Mouse (Mus musculus): ENCODE measurements at regions not wholly inside any gene's neighbourhood (a gene's known extent, or its start where the extent isn't known, plus 50 kb on each side); places are given as distances from the start of the nearest gene placed in this dataset.

DNA sequence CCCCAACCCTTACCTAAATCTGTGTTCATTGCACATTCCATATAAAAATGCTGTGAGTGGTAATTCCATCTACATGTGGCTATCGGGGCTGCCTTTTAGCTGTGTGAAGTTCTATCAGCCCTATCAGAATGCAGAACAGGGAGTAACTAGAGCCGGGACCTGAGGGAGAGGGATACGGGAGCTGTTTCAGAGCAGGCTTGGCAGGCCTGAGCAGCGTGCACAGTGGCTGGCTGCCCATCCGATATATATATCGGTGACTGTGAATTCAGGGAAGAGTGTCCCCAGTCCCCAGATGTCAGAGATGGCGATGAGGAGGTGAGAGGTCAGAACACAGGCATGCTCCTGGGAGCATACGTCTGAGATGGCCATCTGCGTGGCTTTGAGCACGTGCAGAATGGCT, 79.0 kb downstream of the Arl4c start:
- intact Hi-C loops (cut with DNase I), result no loop called here

DNA sequence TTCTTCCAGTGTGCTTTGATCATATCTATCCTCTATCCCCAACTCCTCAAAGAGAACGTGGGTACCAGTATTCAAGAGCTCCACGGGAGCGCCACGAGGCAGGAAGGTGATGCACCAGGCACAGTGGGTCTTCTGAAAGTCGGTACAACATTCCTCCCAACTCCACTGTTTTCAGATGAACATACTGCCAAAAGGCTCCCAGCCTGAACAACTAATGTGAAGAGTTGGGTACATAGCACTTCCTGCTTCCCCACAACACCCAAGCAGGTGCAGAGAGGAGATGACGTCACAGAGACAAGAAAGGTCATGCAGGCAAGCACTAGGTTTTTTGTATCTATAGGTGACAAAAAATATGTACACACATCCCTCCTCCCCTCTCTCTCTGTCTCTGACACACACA, 79.7 kb downstream of the Arl4c start:
- intact Hi-C loops (cut with DNase I), result no loop called here

DNA sequence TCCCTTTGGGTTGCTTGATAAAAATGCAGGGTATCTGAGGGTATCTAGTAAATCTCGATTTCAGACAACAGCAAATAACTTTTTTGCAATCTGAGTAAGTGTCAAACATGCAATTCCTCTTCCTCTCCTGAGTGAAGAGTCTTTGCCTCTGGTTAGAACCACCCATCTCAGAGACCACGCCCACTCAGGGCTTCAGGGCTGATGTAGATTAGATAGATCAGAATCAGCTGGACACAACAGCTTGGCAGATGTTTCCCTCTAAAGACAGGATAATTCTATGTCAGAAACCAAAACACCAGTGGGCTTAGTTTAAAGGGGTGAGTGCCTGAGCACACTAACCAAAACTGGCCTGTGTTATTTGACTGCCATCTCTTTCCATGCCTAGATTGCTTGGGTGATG, 80.8 kb downstream of the Arl4c start:
- intact Hi-C loops (cut with DNase I), result no loop called here

DNA sequence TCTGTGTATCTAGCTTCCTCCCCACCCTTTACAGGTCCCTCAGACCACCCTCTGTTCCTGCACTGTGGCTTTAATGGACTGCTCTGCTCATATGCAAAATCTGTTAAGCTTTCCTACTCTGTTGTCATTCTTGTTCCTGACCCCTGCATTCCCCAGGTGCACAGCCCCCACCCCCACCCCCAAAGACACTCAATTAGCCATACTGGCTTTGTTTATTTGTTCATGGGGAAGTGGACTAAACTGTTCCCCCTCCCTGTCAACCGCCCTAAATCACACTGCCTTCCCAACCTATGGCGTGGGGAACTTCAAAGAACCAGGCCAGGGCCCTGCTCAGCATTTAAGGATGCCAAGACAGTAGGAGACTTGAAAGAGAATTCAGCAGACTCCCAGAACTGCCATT, 89.0 kb downstream of the Arl4c start:
- intact Hi-C loops (cut with DNase I), result no loop called here

DNA sequence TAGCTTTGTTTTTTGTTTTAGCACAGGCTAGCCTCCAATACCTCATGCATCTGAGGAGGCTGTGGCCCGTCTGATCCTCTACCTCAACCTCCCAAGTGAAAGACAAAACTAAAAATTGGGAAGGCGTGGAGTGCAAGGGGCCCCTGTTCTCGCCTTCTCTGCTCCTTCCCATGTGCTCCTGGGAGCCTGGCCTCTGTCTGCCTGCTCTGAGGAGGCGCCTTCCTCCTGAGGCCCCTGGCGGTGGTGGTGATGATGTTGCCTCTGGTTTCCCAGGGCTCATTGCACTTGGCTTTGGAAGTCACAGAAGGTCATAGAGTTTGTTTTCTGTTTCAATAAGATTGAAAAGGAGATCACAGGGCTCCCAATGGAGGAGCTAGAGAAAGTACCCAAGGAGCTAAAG, 90.8 kb downstream of the Arl4c start:
- intact Hi-C loops (cut with DNase I), result no loop called here

DNA sequence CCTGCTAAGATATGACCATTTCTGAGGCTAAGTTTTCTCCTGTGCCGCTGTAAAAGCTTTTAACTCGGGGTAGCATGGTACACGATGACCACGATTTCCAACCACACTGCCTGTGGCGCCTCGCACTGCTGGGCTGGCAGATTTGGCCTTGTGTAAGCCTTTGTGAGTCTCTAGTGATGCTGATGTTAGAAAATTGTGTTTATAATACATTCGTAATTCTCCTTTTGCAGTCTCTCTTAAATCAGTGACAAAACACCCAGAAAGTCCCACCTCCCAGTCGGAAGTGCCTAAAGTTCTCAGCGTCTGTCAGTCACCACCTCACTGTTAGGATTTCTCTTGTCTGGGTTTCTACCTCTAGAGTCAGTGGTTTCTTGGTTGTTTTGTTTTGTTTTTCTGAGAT, 91.2 kb downstream of the Arl4c start:
- intact Hi-C loops (cut with DNase I), result no loop called here

DNA sequence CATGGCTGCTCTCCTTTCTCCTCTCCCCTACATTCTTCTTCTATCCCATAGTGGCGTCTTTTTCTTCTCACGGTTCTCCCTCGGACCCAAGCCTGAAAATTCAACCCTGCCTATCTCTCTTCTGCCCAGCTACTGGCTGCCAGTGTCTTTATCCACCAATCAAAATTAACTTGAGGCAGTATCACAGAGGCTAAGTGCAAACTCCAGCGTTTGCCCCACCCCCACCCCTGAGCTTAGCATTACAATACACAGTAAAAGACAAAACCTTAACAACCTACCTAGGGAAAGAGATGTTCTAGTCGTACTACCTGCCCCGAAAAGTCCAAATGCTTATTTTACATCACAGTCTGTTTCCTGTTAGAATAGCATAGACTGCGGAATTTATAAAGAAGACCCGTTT, 93.2 kb downstream of the Arl4c start:
- intact Hi-C loops (cut with DNase I), result no loop called here

DNA sequence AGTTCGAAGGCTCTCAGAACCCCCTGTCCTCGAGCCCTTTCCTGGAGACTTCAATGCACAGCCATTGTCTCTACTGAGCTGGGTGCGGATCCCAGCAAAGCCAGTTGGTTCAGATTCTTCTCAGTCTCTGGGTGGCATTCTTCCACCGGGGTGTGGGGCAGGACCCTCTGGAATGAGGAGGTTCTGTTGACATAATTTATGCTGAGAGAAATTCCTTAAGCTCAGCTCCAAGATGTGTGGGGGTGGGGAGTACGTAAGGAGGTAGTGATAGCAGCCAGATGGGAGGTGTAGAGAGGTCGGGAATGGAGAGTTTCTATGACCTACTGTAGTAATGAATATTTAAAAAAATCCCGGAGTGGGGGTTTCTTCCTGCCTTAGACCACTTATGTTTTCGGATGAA, 93.8 kb downstream of the Arl4c start:
- intact Hi-C loops (cut with DNase I), result no loop called here

DNA sequence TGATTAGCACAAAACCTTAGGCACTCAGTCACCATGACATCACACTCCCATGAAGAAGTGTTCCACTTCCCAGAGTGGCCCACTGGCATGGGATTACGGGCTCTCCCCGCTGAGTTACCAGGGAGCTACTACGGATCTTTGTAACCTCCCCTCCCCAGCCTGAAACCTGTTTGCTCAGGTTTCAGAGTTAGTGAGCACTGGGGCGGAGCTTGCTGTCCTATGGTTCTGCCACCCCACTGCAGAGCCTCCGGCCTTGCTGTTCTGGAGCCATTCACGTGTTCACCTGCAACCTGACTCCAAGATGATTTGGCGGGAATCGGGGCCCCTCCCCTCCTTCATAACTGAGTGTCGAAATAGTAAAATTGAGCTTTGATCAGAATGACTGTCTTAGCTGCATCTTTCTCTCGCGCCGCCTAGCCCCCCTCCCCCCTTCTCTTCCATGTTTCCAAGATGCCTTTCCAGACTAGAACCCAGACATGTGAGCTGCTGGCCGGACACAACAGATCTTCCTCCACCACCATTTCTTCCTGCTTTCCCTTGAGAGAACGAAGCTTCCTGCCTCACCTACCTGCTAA, 95.8 kb upstream of the Glrp1 start:
- intact Hi-C loops (cut with DNase I), result no loop called here

DNA sequence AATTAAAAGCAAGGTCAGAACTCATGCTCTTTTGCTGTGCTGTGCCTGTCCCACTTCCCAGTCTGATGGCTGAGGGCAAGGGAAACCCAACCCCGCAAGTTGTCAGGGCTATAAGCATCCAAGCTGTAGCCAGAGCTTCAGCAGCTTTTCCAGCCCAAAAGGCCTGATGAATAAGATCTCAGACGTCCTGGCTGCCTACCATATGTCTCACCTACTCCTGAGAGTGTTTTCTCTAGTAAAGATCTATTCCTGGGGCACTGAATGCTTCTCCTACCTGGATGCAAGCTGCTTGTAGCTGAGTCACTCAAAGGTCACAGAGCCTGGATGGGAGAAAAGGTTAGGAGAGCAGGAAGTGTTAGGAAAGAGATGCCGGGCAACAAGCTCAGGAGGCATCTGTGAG, 92.4 kb upstream of the Glrp1 start:
- intact Hi-C loops (cut with DNase I), result no loop called here

DNA sequence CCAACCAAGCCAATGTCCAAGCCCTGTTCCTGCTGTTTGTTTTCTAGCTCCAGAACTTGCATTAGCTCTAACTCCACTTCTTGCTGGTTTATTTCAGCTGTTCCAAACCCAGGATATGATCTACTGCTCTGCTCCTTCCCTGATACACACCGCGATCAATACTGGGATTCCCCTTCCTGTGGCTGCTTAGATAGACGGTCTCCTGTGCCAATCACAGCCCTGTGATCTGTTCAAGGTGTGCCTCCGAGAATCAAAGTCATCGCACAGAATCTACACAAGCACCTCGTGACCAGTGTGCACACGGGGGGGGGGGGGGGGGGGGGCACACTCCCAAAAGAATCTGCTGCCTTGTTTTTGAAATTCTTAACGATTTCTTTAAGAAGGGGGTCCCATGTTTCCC, 91.9 kb upstream of the Glrp1 start:
- intact Hi-C loops (cut with DNase I), result no loop called here

DNA sequence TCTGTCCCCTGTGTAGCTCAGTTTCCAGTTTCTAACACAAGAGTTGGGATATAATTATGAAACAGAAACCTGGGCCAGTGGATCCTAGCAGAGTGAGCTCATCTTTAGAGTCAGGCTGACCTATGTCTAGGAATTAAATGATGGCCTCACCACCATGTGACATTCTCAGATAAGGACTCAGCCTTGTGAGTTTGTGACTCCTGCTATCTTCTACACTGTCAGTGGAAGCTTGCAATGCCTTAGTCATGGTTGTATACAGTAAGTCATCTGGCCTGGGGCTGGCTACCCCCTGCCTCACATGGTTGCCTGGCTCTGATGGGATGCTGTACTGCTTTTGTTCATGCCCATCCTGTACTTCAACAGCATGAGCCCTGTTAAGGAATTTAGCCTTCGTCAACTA, 90.3 kb upstream of the Glrp1 start:
- intact Hi-C loops (cut with DNase I), result no loop called here

DNA sequence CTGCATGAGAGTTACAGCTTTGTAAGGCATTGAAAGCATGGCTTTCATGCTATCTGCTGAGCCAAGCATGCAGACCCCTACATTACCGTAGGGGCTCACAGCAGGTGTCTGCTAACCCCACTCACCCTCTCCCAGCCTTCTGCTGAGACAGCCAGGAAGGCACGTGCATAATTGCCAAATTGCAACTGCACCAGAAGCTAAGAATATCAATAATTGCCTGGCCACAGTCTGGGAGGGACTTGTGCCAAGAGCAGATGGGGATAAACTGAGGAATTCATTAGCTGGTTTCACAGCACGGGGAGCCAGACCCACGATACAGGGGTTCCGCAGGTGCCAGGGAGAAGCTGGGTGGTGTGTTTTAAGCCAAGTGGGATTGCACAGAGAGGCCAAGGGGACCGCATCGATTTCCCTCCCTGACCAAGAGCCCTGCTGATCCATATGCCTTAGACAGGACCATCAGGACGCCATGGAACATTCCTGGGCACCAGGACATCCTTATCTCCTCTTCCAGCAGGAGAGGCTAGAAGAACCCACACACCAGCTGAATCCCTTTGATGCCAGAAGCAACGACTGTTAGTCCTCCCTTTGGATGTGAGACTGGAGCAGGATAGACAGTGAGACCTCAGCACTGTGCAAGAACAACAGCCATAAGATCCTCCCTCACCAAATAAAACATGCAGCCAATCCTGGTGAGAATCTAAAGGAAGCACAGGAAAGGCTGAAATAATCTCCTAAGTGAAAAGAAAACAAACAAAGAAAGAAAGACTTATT, 84.8 kb upstream of the Glrp1 start:
- intact Hi-C loops (cut with DNase I), result no loop called here

DNA sequence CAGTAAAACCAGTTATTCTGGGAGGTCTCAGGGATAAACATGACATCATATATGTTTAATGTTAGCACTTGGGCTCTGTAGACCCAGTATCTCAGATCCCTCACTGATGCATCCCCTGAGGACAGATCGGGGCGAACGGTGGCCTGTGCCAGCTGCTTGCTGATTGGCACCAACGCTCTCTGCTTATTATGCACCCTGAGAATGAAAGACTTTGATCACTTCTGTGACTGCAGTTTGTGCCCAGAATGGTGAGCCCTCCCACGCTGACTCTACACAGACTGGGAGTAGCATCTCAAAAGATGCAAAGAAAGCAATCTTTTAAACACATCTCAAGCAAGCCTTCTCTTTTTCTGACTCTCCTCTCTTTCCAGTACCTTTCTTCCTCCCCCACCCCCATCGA, 82.2 kb upstream of the Glrp1 start:
- intact Hi-C loops (cut with DNase I), result no loop called here

DNA sequence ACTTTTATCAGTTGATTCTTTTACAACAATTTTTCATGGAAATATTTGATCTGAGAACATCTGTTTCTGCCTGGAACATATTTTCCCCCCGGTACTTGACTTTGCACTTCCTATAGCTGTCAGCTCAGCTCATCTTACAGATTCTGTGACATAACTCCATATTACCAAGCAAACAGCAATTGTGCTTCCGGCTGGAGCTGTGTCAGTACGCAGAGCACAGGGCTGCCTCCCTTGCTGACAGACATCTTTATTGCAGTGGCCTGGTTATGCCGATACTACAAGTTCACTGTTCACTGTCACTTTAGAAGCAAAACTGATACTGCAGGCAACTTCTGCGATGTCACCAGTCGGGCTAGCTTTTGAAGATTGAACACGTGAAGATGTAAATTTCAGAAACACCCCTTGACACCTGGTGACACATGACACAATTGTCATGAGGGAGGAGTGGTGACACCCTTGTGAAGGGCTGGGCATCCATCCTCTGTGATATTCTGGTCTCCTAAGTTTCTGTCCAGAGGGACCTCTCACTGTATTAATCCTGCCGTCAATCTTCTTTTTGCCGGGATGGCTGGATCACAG, 81.0 kb upstream of the Glrp1 start:
- intact Hi-C loops (cut with DNase I), result no loop called here

DNA sequence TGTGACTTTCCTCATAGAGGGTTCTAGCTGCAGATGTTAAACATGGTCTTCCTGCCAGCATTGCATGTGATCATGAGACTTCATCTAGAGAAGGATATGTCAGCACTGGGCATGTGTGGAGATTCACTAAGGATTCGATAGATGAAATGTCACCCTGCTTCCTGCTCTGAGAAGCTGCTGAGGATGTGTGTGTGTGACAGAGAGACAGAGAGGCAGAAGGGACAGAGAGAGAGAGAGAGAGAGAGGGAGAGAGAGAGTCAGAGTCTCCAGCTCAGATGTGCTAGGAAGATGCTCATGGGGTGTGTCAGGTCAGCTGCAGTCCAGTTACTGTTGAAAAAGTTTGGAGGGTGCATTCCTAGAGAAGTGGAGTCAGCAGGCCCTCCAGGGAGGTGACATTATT, 78.9 kb upstream of the Glrp1 start:
- intact Hi-C loops (cut with DNase I), result no loop called here

DNA sequence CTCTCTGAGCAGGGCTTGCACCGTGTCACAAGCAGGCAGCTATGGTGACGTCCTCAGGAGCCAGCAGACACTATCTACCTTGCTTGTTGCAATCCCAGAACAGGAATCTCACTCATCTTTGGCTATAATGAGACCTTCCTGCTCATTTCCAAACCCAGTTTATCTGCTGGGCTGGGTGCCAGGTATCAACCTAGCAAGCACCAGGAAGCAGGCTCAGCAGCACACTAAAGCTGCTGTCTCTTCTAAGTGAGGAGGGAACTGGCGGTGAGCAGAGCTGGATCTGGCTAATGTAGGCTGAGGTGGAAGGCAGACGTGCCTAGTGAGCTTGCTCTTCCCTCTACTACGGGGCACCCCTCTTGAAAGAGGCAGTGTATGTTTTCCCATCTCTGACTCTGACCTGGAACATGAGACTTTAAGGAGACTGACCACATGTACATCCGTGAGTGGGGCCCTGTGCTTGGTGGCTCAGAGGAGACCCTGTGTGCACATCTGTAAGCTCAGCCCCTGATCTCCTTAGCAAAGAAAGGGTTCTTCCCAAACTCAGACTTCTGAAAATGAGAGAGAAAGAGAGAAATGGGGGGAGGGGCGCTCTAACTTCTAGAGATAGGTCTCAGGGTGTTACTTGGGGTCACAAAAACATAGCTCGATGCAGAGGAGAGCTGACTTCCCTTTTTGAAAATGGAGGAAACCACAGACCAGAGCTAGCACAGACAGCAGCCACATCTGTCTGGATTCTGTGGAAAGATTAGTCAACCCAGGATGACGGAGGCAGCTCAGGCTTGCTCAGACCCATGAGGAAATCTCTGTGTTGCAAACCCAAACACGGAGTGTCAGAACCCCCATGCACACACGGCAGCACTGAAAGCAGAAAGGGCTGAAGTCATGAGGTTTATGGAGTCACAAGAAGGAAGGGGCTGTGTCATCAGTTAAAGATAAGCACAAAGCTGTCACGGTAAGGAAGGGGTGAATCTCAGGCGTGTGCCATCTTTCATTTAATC, 77.3 kb upstream of the Glrp1 start:
- intact Hi-C loops (cut with DNase I), result no loop called here

DNA sequence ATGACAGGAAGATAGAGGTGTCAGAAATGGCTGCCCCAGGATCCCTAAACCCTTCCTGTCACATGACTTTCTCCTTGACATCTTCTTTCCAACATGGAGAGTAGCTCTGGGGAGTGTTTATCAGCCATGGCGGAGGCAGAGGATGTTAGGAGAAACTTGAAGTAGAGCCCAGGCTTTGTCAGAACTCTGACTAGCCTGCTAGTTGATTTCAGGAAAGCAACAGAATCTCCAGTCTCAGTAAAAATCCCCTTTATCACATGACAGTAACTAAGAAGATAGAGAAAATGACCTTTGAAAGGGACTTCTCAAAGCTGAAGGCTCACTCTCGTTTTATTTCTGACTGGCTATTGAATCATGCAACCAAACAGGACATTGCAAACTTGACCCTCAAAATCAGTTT, 76.3 kb upstream of the Glrp1 start:
- intact Hi-C loops (cut with DNase I), result no loop called here

DNA sequence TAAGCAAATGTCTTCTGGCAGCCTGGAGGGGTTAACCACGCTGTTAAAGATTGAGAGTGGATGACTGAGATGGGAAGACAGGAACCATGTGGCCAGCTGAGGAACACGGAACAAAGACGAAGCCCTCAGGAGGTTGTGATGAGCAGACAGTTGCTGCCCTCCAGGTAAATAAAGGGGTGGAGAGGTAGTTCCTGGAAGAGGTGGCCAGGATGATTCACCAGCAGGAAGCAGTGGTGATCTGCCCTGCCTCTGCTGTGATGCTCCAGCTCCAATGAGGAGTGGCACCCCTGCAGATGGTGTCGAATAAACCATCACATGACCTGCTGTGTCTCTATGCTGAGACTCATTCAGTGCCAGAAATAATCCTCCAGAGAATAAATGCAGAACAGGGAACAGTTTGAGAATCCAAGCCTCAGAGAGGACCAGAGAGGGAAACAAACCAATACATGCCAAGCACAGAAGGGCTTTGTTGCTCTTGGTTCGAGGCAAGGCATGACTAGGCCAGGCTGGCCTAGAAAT, 74.7 kb upstream of the Glrp1 start:
- intact Hi-C loops (cut with DNase I), result no loop called here

DNA sequence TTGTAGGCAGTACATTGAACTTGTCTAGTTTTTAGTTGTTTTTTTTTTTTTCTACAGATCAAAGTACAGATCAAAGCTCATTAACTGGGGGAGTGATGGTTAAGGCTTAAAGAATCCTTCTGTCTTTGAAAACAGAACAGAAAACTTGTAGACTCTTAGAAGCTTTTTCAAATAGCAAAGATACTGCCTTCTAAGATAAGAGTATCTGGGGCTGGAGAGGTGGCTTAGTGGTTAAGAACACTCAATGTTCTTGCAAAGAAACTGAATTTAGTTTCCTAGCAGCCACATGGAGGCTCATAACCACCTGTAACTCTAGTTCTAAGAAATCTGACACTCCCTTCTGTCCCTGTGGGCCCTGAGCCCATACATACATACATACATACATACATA, 68.4 kb upstream of the Glrp1 start:
- intact Hi-C loops (cut with DNase I), result no loop called here

DNA sequence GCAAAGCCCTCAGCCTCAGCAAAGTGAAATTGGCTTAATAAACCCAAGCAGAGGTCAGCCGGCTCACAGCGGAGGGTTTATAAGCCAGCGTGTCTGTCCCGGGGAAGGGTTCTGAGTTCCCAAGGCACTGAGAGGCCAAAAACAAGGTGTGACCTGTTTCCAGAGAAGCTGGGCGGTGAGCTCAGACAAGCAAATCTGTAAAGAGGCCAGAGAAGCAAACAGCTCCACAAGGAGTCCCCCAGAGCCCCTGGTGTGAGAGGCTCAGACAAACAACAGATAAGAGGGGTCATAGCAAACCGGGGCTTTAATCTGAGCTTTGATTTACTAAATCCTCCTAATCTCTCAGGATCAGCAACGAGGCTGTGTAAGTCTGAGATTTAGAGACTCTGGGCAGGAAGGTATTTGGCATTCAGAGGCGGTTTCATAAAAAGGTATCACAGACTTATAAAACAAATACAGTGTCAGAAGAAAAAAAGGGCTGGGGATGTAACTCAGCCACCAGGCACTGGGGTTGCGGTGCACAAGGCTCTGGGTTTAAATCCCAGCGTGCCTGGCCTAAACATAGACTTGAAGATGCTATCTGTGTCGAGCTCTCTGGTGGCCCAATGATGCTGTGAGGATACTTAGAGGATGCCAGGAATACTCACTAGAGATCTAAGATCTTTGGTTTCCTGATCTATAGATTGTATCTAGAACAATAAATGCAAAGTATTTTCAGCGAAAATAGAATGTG, 67.8 kb upstream of the Glrp1 start:
- intact Hi-C loops (cut with DNase I), result no loop called here
